Mouse (Mus musculus) layer of hippocampus, adult 2 months (tissue): Measurements from ENCODE around the gene Emc1. TPM values are rescaled to one million over a fixed set of nuclear protein-coding genes. Genes with fewer than 3 reads are reported as not detected.

Experiments used
- DNase-seq, 2 experiments: peaks; one replicate each; pipeline ENCODE4 v3.0.0; 2022; ENCODE audit warnings: low spot score in 2 of 2
- H3K27ac ChIP-seq: fragments of 200-600 bp; 2 replicates; pipeline ENCODE4 v1.8.1; 2022
- H3K4me3 ChIP-seq: fragments of 200-600 bp; 2 replicates; pipeline ENCODE4 v1.8.1; 2022; ENCODE audit warnings: mild to moderate bottlenecking
- CTCF ChIP-seq: fragments of 200-600 bp; conservative IDR thresholded peaks from 2 replicates; pipeline ENCODE4 v1.8.1; 2022; ENCODE audit warnings: antibody characterized with exemption, mild to moderate bottlenecking, moderate library complexity
- total RNA-seq, 2 experiments: library from RNA; stranded (reverse); gene quantifications; 2 replicates each; pipeline ENCODE4 v1.2.3; 2021

Gene Emc1
- total RNA-seq, 2 experiments from 2014 or later: 90.8 to 96.6 TPM

GRCm38 (mm10) chr4:139334631-139335295 lies 17.6 kb upstream of the Emc1 start:
- no peak overlapping the region for H3K4me3 ChIP-seq
- TF ChIP-seq CTCF: no peak
- no peak overlapping the region for H3K27ac ChIP-seq
- no peak for DNase-seq

GRCm38 (mm10) chr4:139335507-139335906 lies 16.9 kb upstream of the Emc1 start:
- no peak for DNase-seq
- Histone ChIP-seq H3K4me3 (no peak overlapping the region), H3K27ac (no peak overlapping the region)
- TF ChIP-seq CTCF: no peak

- Histone ChIP-seq H3K27ac (no peak overlapping the region), H3K4me3 (no peak overlapping the region; the same call in 1 of the 2 replicates)
- DNase-seq: peak; percentile 31 to 73
- peak; percentile 85 for TF ChIP-seq CTCF
These were observed 15.4 kb upstream of the Emc1 start for GRCm38 (mm10) chr4:139336822-139337483.

GRCm38 (mm10) chr4:139338145-139338544 lies 14.2 kb upstream of the Emc1 start:
- Histone ChIP-seq H3K27ac (no peak overlapping the region), H3K4me3 (no peak overlapping the region)
- DNase-seq: no peak
- TF ChIP-seq CTCF: no peak

GRCm38 (mm10) chr4:139340835-139341234 lies 11.6 kb upstream of the Emc1 start:
- H3K27ac ChIP-seq: no peak overlapping the region
- no peak for TF ChIP-seq CTCF
- no peak for DNase-seq

GRCm38 (mm10) chr4:139341556-139342233 lies 10.7 kb upstream of the Emc1 start:
- TF ChIP-seq CTCF: no peak
- DNase-seq: no peak
- H3K4me3 ChIP-seq: no peak overlapping the region
- no peak overlapping the region for H3K27ac ChIP-seq

More at GRCm38 (mm10) chr4:139340835-139341234, 11.6 kb upstream of the Emc1 start:
- H3K4me3 ChIP-seq: no peak overlapping the region

- Histone ChIP-seq H3K27ac (no peak overlapping the region; the same call in 1 of the 2 replicates), H3K4me3 (no peak overlapping the region)
- no peak for TF ChIP-seq CTCF
- peak; percentile 41 to 50 for DNase-seq
These were observed 8.7 kb upstream of the Emc1 start for GRCm38 (mm10) chr4:139343718-139344117.

GRCm38 (mm10) chr4:139345416-139346019 lies 6.9 kb upstream of the Emc1 start:
- no peak overlapping the region for H3K4me3 ChIP-seq
- TF ChIP-seq CTCF: no peak
- no peak for DNase-seq
- no peak overlapping the region for H3K27ac ChIP-seq

- DNase-seq: no peak
- peak overlapping the region; percentile 81 for H3K4me3 ChIP-seq
- no peak for TF ChIP-seq CTCF
- H3K27ac ChIP-seq: peak overlapping the region; percentile 99
These were observed 445 bp downstream of the Emc1 start for GRCm38 (mm10) chr4:139352832-139353231.

GRCm38 (mm10) chr4:139357211-139357610 lies 4.8 kb downstream of the Emc1 start:
- no peak for TF ChIP-seq CTCF
- H3K4me3 ChIP-seq: no peak overlapping the region
- no peak for DNase-seq
- no peak overlapping the region for H3K27ac ChIP-seq

GRCm38 (mm10) chr4:139360761-139361548 lies 8.6 kb downstream of the Emc1 start:
- TF ChIP-seq CTCF: no peak
- no peak for DNase-seq
- H3K27ac ChIP-seq: no peak overlapping the region
- no peak overlapping the region for H3K4me3 ChIP-seq

- no peak for TF ChIP-seq CTCF
- DNase-seq: no peak
- no peak overlapping the region for H3K4me3 ChIP-seq
- no peak overlapping the region for H3K27ac ChIP-seq
These were observed 14.9 kb downstream of the Emc1 start for GRCm38 (mm10) chr4:139367336-139367735.
